Mouse (Mus musculus): ENCODE data around the gene Igsf9.

Gene Igsf9

DNA sequence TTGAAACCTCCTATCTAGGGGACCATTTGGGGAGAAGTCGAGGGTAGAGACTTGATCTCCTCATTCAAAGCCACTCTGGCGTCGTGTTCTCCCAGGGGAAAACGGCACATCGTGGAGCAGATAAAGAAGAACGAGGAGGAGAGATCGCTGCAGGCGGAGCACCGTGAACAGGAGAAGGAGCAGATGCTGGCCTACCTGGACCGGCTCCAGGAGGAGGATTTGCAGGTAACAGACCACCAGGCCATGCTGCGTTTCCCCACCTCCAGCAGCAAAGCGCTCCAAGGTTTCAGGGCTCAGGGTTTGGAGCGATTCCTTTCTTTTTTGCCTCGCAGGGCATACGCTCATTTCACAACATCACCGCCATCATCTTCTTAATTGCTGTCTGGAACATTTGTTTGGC, 53.5 kb downstream of the Igsf9 start:
- TF ChIP-seq GATA4 (IDR thresholded peaks at IDR 0.05; ENCODE audit: insufficient replicate concordance, low read length), result no peak

DNA sequence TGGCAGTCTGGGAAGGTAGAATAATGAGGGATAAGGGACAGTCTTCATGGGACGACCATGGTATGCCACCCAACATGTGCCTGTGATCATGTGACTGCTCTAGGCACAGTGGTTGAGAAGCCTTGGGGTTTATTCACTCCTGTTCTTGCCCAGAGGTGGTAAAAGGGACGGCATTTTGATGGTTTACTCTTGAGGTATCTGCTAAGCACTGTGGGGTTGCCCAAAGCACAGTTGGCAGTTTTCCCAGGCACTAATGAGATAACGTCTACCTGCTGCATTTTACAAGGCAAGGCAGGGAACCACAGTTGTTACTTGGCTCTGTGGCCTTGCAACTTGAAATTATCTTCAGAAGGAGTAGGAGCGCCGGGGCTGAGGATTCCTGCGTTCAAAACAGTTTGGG, 58.2 kb downstream of the Igsf9 start:
- no peak for TF ChIP-seq GATA4 (IDR thresholded peaks at IDR 0.05; ENCODE audit: insufficient replicate concordance, low read length)

DNA sequence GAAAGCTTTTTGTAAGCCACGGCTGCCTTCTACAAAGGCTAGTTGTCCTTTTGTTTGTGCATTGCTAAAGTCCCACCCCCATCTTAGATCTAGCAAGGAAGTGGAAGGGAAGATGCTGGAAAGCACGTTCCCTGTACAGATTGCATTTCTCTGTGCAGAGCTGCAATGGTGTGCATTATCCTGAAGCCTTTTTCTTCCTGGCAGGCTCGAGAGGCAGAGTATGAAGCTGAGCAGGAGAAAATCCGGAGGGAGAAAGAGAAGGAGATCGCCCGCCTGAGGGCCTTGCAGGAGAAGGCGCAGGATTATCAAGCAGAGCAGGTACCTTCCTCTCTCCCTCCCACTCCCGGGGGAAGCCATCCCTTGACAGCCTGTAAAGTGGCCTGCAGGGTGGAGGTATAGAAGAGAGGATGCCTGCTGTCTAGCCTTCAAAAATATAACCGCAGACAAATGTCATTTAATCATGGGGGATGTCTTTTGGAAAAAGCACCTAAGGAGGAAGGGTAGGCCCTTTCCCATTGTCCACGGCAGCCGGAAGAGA, 58.8 kb downstream of the Igsf9 start:
- TF ChIP-seq GATA4 (IDR thresholded peaks at IDR 0.05; ENCODE audit: insufficient replicate concordance, low read length), result no peak

DNA sequence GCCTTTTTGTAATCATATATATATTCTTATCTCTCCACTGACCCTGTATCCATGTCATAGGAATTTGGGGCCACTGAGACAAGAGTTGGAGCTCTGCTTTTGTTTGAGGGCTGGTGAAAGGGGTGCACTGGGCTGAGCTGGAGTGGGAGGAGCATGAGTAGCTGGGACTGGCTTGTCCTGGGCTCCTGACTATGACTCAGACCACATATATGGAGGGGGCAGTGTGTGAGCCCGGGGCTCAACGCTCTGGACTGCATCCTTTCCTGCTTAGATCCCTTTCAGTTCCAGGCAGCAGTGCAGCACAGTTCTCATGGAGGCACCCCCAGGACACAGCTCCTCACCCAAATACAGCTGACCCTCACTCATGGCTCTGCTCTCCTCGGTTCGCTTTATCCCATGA, 64.5 kb downstream of the Igsf9 start:
- no peak for TF ChIP-seq GATA4 (IDR thresholded peaks at IDR 0.05; ENCODE audit: insufficient replicate concordance, low read length)

Measured in liver, adult (tissue).